Mouse (Mus musculus) layer of hippocampus, adult 18-20 months (tissue): ENCODE data around the gene Bicc1. TPM values are rescaled to one million over a fixed set of nuclear protein-coding genes. Genes with fewer than 3 reads are reported as not detected.
A peak's percentile ranks its signal among the peaks of the same experiment; 100 is the strongest.

Experiments
- DNase-seq, 2 experiments: peaks; one replicate each; pipeline ENCODE4 v3.0.0; 2022; ENCODE audit warnings: low spot score in 2 of 2
- total RNA-seq, 2 experiments: library from RNA; stranded (reverse); gene quantifications; 2 replicates each; pipeline ENCODE4 v1.2.3; 2021

Bicc1 gene
- total RNA-seq, 2 experiments from 2014 or later: 3.6 to 4.1 TPM

DNA sequence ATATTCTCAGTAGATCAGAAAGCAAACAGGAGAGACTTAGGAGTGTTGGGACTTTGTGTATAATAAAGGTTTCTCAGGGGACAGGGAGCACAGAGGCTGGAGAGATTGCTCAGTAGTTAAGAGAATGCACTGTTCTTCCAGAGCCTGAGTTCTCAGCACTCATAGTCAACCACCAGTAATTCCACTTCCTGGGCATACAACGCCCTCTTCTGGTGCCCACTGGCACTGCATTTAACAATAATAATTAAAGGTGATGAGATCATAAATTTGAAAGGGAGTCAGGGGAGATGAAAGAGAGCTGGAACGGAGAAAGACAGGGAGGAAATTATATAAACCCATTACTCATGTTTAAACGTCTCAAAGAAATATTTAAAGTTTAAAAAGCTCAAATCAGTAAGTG, 35.5 kb downstream of the Bicc1 start:
- DNase-seq: no peak

DNA sequence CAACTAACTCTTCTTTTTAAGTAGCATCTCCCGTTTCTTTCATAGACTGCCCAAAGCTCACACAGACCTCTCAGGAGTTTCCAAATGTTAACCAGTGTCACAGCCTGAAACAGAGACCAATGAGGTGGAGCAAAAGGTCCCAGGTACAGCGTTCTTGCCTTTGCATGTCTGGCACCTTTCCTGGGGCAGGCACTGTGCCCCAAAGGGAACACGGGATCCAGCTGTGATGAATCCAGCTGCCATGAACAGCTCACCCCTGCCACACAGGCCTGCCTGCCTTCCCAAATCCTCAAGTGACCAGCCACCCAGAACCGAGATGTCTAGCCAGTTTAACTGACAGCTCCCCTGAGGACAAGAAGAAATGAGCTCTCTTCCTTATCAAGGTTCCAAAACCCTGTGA, 36.1 kb downstream of the Bicc1 start:
- DNase-seq: no peak

DNA sequence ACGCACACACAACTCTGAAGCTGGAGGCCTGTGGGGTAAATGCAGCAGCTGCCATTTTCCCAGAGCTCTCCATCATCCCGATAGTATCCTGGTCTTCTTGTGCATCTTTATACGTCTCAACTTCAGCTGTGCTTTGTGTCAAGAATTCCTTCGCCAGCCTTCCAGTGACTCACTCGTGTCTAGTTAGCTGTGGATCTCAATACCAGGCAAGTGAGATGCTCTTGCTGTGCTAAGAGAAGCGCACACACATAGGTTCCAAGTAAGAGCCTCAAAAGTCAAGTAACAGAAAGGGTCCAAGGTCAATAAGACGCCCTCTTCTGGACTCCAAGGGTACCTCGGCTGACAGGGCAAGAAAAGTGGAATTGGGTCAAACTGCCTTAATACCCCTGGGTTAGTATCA, 37.0 kb downstream of the Bicc1 start:
- no peak for DNase-seq

DNA sequence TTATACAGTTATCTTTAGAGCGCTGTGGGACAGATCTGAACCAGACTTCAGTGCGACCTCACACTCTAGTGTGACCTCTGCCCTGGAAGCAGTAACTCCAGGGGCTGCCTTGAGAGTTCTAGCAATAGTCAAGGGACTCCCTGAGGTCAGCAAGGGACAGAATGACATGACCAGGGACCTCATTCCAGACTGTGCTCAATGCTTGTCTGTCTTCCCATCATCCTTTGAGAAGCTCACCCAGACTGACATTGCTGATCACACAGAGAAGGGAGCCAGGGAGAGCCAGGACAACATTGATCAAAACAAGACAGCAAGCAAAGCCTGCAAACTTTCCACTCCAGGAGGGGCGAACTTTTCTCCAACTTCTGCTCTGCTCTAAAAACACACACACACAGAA, 38.7 kb downstream of the Bicc1 start:
- no peak for DNase-seq

DNA sequence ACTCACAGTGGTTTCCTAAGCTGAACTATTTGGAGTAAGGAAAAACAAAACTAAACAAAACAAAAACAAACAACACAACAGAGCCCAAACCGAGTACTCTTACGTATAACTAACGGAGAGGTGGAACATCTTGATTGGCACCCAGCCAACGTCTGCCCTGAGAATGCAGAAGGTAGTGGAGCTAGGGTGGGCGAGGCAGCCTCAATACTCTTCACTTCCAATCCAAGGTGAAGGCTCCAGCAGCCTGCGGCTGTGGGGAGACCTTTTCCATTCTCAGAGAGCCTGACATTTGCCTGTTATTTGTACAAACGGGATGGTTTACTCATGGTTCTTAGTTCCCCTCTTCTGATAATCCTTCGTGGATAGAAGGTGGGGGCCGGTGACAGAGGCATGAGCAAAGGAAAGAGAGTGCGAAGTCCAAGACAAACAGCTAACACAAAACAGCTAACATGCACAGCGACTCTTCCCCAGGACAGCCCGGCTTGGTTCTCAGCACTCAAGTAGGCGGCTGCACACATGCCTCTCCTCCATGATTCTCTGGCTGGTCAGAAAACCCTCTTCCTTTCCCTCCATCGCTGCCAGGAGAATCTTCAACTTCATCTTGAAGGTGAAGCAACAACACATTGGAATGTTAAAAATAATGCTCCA, 39.3 kb downstream of the Bicc1 start:
- no peak for DNase-seq

DNA sequence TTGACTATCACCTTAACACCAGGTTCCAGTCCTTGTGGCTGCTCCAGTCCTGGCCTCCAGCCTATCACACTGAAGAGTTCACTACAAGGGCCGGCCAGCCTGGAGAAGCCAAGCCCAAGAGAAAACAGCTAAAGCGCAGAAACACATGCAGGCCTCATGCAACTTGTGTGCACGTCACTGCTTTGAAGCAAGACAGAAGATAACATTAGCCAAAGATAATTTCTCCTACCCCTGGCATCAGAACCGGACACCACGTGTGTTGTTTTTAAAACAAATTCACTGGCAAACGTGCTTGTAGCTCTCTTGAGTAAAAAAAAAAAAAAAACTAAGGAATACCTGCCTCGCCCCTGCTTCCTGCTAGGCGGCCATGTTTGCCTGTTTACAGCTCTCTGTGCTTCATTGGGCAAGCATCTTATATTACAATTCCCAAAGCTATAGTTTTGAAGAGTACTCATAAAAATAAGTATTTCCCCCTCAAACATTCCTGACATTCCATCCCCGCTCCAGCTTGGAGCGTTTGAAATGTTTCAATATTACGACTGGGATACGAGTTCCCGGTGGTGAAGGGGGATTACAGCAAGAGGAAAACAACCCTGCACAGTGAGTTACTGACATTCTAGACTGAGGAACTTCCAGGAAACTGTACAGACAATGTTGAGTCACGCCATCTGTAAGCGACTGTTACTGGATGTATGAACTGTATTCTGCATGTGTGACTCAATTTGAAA, 40.2 kb downstream of the Bicc1 start:
- peak in 1 of 2 experiments; percentile 24 for DNase-seq

DNA sequence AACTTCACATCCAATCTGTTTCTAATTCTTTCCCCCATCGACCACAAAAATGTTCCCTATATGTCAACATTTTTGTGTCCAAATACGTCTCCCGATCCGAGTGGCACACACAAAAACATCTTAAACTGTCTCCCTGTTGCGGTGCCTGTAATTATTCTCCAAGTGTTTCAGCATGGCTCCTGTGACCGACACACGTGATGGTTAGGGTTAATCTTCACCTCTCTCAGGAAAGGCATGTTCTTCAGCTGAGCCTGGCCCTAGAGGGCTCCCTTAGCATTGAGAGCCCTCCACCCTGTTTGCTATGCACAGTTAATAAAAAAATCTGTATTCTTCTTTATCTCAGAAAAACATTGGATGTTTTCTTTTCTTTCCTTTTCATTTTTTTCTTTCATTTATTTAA, 41.7 kb downstream of the Bicc1 start:
- DNase-seq: no peak

DNA sequence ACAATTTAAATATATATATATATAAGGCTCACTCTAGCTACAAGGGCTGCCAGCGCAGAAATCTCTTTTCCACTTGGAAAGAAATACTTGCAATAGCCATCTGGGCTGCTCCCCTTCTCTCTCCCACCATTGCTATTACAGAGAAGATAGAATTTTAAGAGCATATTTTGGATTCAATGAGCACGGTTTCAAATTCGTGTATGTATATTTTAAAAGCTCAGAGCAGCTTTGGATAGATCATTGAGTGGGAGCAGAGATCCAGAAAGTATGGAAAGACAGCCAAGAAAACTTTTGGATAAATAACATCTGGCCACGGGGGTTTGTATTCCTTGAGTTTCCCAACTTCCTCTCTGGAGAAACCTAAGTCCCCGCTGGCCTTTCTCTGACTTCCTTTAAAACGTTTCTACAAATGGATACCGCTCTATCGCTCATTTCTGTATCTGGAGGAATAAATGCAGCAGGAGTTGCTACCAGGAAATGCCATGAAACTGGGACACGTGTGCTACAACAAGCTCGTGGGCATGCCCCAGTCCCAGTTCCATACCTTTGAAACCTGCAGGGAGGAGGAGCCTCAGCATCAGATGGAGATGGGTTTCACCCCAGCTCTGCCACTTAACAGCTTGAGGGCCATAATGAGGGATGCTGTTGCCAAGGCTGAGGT, 45.1 kb downstream of the Bicc1 start:
- DNase-seq: peak; percentile 13 to 62

DNA sequence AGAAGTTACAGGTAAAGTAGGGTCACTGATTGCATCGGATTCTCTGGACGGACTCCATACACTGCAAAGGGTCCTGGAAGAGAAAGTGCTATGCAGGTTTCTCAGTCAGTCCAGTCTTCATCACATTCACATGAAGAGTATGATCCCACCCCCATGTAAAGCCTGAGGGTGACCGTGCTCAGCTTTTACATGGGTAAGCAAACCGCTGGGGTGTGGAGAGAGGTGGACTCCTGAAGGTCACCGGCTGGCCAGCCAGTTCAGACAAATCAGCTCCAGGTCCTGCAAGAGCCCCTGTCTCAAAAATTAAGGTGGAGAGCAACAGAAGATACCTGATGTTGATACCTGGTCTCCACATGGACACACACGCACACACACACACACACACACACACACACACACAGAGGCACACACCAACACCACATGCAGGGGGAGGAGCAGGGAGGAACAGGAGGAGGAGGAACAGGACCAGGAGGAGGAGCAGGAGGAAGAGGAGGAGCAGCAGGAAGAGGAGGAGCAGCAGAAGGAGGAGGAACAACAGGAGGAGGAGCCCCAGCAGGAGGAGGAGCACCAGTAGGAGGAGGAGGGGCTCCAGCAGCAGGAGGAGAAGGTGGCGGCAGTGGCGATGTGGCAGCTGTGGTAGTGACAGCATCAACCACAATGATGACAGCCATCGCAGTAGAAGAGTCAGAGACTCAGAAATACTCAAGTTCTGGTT, 52.9 kb downstream of the Bicc1 start:
- DNase-seq: no peak

DNA sequence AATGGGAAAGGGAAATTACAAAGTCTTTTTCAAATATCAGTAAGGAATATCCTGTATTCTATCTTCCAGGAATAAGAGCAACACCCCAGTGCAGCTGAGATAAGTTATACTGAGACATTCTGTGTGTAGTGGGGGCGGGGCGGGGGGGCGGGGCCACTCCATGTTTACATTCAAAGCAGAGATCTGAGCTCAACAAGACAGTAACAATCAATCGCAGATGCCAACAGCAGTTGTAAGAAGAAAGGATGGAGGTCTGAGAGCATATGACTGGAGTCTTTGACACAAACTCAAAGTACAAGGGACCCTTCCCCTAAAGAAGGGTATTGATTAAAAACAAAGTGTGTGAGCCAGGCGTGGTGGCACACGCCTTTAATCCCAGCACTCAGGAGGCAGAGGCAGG, 54.7 kb downstream of the Bicc1 start:
- DNase-seq: no peak

DNA sequence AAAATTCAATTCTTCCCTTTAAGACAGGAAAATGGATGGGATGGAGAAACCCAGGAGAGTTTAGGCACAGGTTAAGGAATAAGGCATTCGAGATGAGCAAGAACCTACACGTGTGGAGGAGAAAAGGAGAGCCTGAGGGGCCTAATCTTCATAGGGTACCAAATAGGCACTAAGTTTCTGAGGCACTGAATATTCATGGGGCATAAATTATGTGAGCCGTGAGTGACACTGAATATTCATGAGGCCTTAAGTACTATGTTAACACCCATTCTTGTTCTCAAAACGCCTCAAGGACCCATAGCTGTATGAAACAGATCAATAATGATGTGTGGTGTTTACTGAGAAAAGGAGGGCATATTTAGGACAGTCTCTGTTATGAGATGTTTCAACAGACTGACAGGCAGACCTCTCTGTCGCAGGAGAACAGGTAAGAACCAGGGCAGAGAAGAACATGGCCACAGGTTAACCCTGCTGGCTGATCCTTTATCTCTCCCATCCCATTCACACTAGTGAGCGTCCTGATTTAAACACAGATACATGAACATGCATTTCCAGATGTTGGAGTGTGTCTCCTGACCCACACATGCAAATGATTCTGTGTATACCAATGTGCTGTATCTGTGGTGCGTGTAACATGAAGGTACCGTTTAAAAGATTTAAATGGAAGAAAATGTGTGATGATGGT, 58.5 kb downstream of the Bicc1 start:
- DNase-seq: no peak

DNA sequence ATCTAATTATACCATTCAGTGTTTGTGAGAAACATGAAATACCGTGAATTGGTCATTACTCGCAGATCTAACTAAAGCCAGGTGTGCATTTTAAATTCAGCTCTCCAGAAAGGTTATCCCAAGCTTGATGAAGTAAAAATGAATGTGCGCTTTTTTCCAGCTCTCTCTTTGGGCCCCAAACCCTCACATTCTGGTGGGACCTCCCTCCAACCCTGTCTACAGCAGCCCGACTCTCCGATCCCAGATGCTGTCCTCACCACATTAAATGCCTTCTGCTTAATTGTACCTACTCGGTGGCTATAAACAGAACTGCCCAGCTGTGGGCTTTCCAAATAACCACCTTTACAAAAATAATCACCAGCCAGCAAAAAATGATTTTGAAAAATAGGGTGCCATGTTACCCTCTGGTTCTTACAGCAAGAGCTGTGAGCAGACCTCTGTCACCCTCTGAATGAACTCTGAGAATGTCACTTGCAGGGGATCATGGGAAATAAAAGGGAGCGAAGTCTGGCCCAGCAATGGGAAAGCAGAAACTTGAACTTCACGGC, 64.7 kb downstream of the Bicc1 start:
- no peak for DNase-seq

DNA sequence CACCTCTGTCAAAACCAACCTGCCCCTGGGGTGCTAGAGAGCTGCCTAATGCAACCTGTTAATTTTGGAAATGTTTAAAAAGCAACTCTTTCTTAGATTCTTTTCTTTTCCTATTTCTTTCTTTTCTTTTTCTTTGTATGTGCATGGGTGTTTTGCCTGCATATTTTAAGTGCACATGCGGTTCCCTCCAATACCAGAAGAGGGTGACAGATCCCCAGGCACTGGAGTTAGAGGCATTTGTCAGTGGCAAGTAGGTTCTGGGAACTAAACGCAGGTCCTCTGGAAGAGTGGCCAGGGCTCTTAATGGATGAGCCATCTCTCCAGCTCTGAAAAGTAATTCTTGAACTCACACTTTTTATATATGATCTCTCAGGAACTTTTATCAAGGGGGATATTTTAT, 66.2 kb downstream of the Bicc1 start:
- DNase-seq: no peak

DNA sequence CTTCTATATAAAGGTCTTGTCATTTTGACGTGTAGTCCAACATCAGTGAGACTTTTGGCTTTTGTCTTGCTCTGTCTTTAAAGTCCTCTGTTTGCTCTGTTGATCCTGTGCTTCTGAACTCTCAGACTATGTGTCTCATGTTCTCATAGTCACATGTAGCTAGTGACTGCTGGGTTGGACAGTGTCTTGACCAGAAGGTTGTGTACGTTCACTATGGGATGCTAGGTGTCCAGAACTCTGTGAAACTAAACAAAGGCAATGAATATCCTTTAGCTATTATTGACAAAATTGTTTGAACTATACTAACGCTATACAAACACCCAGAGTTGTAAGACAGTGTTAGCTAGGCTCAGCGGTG, 72.2 kb downstream of the Bicc1 start:
- no peak for DNase-seq

DNA sequence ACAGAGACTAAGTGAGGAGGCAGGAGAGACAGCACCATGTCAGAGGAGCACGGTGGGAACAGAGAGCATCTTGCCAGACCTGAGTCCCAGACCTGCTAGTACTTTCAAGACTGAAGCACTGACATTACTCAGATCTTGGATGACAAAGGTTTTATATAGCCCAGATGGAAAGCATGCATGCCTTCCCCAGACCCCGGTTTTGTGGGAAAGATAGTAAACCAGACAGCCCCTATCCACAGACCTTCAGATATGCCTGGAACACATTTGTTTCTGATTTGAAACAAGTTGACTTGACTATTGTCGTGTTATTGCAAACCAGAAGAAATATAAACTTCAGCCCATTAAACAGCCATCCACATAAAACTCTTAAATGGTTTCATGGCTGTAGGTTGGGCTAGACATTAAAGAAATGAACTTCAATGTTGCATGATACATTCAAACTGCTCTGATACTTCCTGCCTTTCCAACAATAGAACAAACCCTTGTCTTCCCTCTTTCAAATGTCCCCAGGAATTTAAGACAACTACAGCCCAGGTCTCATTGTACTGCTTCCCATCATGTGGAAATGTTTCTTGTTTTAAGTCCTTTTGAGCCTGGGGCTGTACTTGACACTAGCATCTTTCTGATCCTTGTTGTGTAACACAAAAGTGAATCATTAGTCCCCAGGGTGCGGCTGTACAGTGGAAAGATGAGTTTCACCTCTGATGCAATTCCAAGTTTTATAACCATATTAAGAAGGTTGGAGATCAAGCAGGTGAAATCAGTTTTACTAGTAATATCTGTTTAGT, 72.7 kb downstream of the Bicc1 start:
- no peak for DNase-seq

DNA sequence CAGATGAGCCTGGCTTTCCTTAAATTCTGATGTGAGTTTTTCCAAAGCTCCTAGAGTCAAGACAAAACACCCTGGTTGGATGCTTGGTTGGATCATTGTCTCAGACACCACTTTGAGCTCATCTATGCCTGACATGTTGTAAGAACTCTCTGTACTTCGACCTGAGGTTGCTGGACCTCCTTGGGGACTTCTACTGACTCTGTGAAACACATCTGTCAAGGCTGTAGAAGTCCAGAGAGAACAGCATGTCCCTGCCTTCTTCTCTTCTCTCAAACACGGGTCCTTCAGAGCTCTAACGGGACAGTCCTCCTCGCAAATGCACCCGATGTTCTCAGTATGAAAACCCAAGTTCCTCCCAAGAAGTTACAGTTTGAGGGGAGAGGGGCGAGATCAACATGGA, 76.5 kb downstream of the Bicc1 start:
- DNase-seq: no peak

DNA sequence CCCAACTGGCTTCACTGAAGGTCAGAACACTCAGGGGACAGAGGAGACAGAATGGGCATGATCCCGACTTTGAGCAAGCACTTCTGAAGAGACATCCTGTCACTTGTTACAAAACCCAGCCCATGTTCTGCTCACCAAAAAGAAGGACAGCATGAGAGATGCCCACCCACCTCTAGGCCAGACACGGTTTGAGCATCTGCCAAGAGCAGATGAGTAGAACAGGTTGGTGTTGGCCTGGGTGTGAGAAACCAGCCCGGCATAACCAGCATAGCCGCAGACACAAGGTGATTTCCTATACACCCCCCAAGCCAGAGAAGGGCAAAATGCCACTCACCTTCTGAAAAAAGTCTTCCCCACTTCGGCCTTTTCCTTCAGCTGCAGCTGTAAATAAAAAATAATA, 80.6 kb downstream of the Bicc1 start:
- no peak for DNase-seq

DNA sequence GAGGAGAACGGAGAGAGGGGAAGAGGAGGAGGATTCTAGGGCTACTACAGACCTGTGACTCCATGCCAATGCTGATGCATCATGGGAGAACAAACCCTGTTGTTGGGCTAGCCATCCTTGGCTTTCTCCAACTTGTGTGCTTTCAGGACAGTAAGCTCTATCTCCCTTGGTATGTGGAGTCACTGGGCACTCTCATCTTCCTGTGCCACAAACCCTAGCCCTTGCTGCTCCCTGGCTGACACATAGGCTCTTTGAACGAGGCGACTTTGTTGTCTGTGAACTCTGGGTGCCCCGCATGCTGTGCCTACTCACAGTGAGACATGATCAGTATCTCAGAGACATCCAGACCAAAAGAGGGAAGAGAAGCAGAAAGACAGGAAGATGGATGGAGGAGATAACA, 94.5 kb downstream of the Bicc1 start:
- DNase-seq: no peak

DNA sequence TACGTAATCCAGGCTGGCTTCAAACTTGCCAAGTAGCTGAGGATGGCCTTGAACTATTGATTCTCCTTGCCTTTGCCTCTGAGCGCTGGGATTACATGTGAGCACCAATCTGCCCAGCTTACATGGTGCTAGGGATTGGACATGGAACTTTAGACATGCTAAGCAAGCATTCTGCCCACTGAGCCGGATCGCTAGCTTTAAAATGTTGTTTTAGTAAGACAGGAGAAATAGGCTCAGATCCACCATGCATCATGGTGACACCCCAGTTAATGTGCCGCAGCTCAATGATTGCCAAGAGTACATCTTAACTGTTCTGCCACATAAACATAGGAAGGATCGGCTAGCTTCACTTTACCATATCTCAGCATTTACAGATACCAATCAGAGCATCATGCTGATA, 94.9 kb downstream of the Bicc1 start:
- no peak for DNase-seq

DNA sequence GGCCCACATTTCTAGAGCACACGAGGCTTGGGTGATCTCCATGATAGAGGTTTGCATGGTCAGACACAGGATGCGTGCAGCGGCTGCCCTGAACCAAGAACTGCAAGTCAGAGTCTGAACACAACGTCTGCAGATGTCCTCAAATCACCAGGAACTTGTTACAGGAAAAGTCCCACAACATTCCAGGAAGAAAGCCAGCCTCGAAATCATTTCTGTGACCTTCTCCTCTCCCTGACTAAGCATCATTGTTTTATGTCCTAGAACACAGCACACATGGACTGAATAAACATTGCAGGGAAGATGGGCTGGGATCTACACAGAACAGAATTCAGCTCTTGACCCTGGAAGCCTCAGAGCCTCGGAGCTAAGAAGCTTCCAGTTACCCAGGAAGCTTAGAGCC, 97.3 kb downstream of the Bicc1 start:
- no peak for DNase-seq
